Mouse (Mus musculus) hindbrain, embryonic 12.5 days (tissue): ENCODE results near the gene Sgsm3. TPM values are rescaled to one million over a fixed set of nuclear protein-coding genes. Genes with fewer than 3 reads are reported as not detected.

Source experiments
- ATAC-seq: fragments of 200-750 bp; cut with Nextera tagmentation; 2 replicates; pipeline ENCODE4 v1.8.0; 2017; ENCODE audit warnings: moderate TSS enrichment; ENCODE audit not compliant: low FRiP score
- H3K27ac ChIP-seq: fragments of 300-500 bp; sonication (generic); 2 replicates; pipeline ENCODE4 v1.5.1; 2016; ENCODE audit warnings: mild to moderate bottlenecking
- H3K27me3 ChIP-seq: fragments of 300-500 bp; sonication (generic); 2 replicates; pipeline ENCODE4 v1.6.1; 2016; ENCODE audit warnings: mild to moderate bottlenecking
- H3K36me3 ChIP-seq: fragments of 300-500 bp; sonication (generic); 2 replicates; pipeline ENCODE4 v1.6.1; 2016; ENCODE audit warnings: mild to moderate bottlenecking
- H3K4me1 ChIP-seq: fragments of 300-500 bp; sonication (generic); 2 replicates; pipeline ENCODE4 v1.6.1; 2016
- H3K4me2 ChIP-seq: fragments of 300-500 bp; sonication (generic); replicated peaks from 2 replicates; pipeline ENCODE4 v1.6.1; 2016; ENCODE audit warnings: mild to moderate bottlenecking
- H3K4me3 ChIP-seq: fragments of 300-500 bp; sonication (generic); 2 replicates; pipeline ENCODE4 v1.5.1; 2016; ENCODE audit warnings: mild to moderate bottlenecking
- H3K9ac ChIP-seq: fragments of 300-500 bp; sonication (generic); 2 replicates; pipeline ENCODE4 v1.6.1; 2016; ENCODE audit warnings: mild to moderate bottlenecking, moderate library complexity
- H3K9me3 ChIP-seq: fragments of 300-500 bp; sonication (generic); replicated peaks from 2 replicates; pipeline ENCODE4 v1.6.1; 2016; ENCODE audit warnings: mild to moderate bottlenecking
- WGBS: fragments of 180-500 bp; shearing (Covaris S2); methylation state at CpG from one replicate; pipeline ENCODE4 v1.1.7; 2016; 5-methylcytosine and 5-hydroxymethylcytosine counted together
- microRNA-seq: library from miRNA; unstranded; fragments of <30 nt; microRNA quantifications from one replicate; pipeline ENCODE4, GENCODE M21; 2017
- polyA plus RNA-seq: library from polyadenylated mRNA; unstranded; fragments of >200 nt; fragmentation: Nextera tagmentation; extraction: Ambion mirVana; gene quantifications from 2 replicates; pipeline ENCODE4 v1.2.1, GENCODE M21; 2016

Gene Sgsm3
- polyA plus RNA-seq, 1 experiment from 2014 or later = 46.4 TPM

DNA sequence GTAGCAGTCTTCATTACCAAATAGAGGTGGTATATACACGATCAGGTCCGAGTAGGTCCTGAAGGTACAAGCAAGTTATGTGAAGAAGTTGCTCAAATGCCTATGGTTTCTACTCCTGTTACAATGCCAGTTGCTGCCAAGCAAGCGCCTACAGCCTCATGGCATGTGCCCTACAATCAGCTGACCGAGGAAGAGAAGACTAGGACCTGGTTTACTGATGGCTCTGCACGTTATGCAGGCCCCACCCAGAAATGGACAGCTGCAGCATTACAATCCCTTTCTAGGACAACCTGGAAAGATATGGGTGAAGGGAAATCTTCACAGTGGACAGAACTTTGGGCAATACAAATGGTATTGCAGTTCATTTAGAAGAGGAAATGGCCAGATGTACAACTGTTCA is 74.9 kb downstream of the Sgsm3 start:
- Histone ChIP-seq H3K4me2 (no peak overlapping the region), H3K4me1 (no peaks in the 10 kb centered on the region), H3K9ac (no peak overlapping the region), H3K4me3 (no peak overlapping the region), H3K27me3 (no peaks in the 10 kb centered on the region), H3K36me3 (no peaks in the 10 kb centered on the region), H3K9me3 (no peaks in the 10 kb centered on the region), H3K27ac (no peak overlapping the region)
- ATAC-seq = no peak
- 94% methylated on average over 5 of the region's 5 CpGs for WGBS

GRCm38 (mm10) chr15:81055488-81055887 is 77.9 kb downstream of the Sgsm3 start:
- WGBS = 92% methylated on average over 2 of the region's 2 CpGs
- ATAC-seq = no peak

DNA sequence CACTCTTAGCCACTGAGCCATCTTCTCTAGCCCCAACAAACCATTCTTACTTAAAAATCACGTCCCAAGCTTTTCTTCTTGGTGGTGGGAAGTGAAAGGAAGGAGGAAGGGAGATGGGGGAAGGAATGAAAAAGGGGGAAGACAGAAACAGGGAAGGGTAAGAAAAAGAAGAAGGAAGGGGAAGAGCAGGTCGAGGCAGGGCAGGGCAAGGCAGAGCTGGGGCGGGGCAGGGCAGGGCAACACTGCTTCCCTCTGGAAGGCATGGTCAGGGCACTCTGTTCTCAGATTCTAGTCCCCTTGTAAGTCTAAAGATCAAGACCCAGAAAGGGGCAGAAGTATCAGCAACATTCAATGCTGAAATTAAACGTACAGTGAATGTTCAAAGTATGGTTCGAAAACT is 80.2 kb downstream of the Sgsm3 start:
- Histone ChIP-seq H3K4me2 (no peak overlapping the region), H3K4me3 (no peak overlapping the region), H3K4me1 (peaks cover 10% of the 10 kb centered on the region), H3K9ac (no peak overlapping the region), H3K27me3 (no peaks in the 10 kb centered on the region), H3K36me3 (no peaks in the 10 kb centered on the region), H3K9me3 (no peaks in the 10 kb centered on the region), H3K27ac (no peak overlapping the region)
- no peak for ATAC-seq
- 94% methylated on average over 5 of the region's 5 CpGs for WGBS

More at GRCm38 (mm10) chr15:81055488-81055887, 77.9 kb downstream of the Sgsm3 start:
- Histone ChIP-seq H3K27ac (no peak overlapping the region), H3K4me3 (no peak overlapping the region), H3K27me3 (no peaks in the 10 kb centered on the region), H3K9me3 (no peaks in the 10 kb centered on the region), H3K4me1 (no peaks in the 10 kb centered on the region), H3K36me3 (no peaks in the 10 kb centered on the region), H3K9ac (no peak overlapping the region), H3K4me2 (no peak overlapping the region)

- no peak overlapping the region for H3K9ac ChIP-seq
- no peak for ATAC-seq
- WGBS = 90% methylated on average over 2 of the region's 2 CpGs
- H3K27ac ChIP-seq = no peak overlapping the region
- H3K4me2 ChIP-seq = no peak overlapping the region
- H3K27me3 ChIP-seq = no peaks in the 10 kb centered on the region
- no peaks in the 10 kb centered on the region for H3K9me3 ChIP-seq
- H3K4me3 ChIP-seq = no peak overlapping the region
- no peaks in the 10 kb centered on the region for H3K36me3 ChIP-seq
- peaks cover 14% of the 10 kb centered on the region for H3K4me1 ChIP-seq
Measured at GRCm38 (mm10) chr15:81060975-81061374, 83.4 kb downstream of the Sgsm3 start.

Small RNA genes within 50 kb of the gene (microRNA-seq; reads per million reads assigned to microRNA genes)
- 23.0 reads per million, percentile 30 among the genes with 10 or more reads in this experiment for gene Mir5113

Other genes starting within 250 kb of the Sgsm3 start
- gene Adsl, start 29.3 kb upstream of the Sgsm3 start, polyA plus RNA-seq = 114 and 117 TPM in 2 replicates
- 29.8 and 30.6 TPM in 2 replicates for gene Mrtfa, start 213.0 kb downstream of the Sgsm3 start, polyA plus RNA-seq